Mouse (Mus musculus) kidney, embryonic 14.5 days (tissue): ENCODE data around the gene Cntfr. TPM values are rescaled to one million over a fixed set of nuclear protein-coding genes. Genes with fewer than 3 reads are reported as not detected.
"Not testable (repeated sequence)": the region's sequence is repeated elsewhere in the genome, so short reads cannot be mapped to it uniquely, and the experiment has no call there.

Experiments used
- ATAC-seq: fragments of 200-750 bp; cut with Nextera tagmentation; 2 replicates; pipeline ENCODE4 v1.8.0; 2017; ENCODE audit warnings: moderate number of reproducible peaks, mild to moderate bottlenecking, moderate TSS enrichment, moderate library complexity; ENCODE audit not compliant: low FRiP score, low TSS enrichment
- H3K27ac ChIP-seq: fragments of 300-500 bp; sonication (generic); 2 replicates; pipeline ENCODE4 v1.5.1; 2014; ENCODE audit warnings: low read depth, mild to moderate bottlenecking, low read length, moderate library complexity, mixed read lengths
- H3K27me3 ChIP-seq: fragments of 300-500 bp; sonication (generic); 2 replicates; pipeline ENCODE4 v1.6.1; 2014; ENCODE audit warnings: mild to moderate bottlenecking, low read length; ENCODE audit not compliant: control insufficient read depth, insufficient read depth
- H3K36me3 ChIP-seq: fragments of 300-500 bp; sonication (generic); 2 replicates; pipeline ENCODE4 v1.6.1; 2014; ENCODE audit warnings: low read length, mixed read lengths; ENCODE audit not compliant: control insufficient read depth, insufficient read depth
- H3K4me1 ChIP-seq: fragments of 300-500 bp; sonication (generic); 2 replicates; pipeline ENCODE4 v1.6.1; 2014; ENCODE audit warnings: low read length, mixed read lengths; ENCODE audit not compliant: control insufficient read depth, insufficient read depth
- H3K4me2 ChIP-seq: fragments of 300-500 bp; sonication (generic); replicated peaks from 2 replicates; pipeline ENCODE4 v1.6.1; 2014; ENCODE audit warnings: low read depth, mild to moderate bottlenecking, low read length
- H3K4me3 ChIP-seq: fragments of 300-500 bp; sonication (generic); 2 replicates; pipeline ENCODE4 v1.5.1; 2014; ENCODE audit warnings: mild to moderate bottlenecking, low read length
- H3K9ac ChIP-seq: fragments of 300-500 bp; sonication (generic); 2 replicates; pipeline ENCODE4 v1.6.1; 2014; ENCODE audit warnings: low read depth, mild to moderate bottlenecking, low read length, moderate library complexity
- H3K9me3 ChIP-seq: fragments of 300-500 bp; sonication (generic); 2 replicates; pipeline ENCODE4 v1.6.1; 2016; ENCODE audit warnings: low read length; ENCODE audit not compliant: control insufficient read depth
- WGBS: fragments of 180-500 bp; shearing (Covaris S2); extraction: QIAGEN DNeasy Blood & Tissue Kit; methylation state at CpG from one replicate; pipeline ENCODE4 v1.1.7; 2014; 5-methylcytosine and 5-hydroxymethylcytosine counted together
- polyA plus RNA-seq: library from polyadenylated mRNA; unstranded; fragments of >200 nt; fragmentation: Nextera tagmentation; extraction: Ambion mirVana; gene quantifications from 2 replicates; pipeline ENCODE4 v1.2.1, GENCODE M21; 2014

The Cntfr gene
- polyA plus RNA-seq, 1 experiment from 2014 or later, result 16.6 TPM

DNA sequence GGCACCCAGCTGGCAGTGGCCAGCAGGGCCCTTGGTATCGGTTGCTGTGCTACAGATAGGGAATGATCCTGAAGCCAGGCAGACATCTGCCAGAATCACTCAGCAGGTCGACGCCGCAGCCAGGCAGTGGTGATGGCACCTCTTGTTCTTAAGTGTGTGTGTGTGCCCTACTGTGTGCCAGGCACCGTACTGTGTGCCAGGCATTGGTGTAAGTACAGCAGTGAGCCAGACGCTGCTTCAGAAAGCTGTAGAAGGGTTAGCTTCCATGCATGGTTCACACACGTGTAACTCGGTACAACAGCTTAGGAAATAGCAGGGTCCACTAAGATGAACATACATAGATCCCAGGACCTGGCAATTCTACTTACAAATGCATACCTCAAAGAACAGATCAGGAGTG is 3.3 kb upstream of the Cntfr start:
- not testable (repeated sequence) for H3K4me3 ChIP-seq, H3K27me3 ChIP-seq, H3K9me3 ChIP-seq, ATAC-seq, H3K36me3 ChIP-seq, H3K9ac ChIP-seq, H3K4me1 ChIP-seq, H3K27ac ChIP-seq, H3K4me2 ChIP-seq
- WGBS, result 94% methylated on average over 2 of the region's 8 CpGs

DNA sequence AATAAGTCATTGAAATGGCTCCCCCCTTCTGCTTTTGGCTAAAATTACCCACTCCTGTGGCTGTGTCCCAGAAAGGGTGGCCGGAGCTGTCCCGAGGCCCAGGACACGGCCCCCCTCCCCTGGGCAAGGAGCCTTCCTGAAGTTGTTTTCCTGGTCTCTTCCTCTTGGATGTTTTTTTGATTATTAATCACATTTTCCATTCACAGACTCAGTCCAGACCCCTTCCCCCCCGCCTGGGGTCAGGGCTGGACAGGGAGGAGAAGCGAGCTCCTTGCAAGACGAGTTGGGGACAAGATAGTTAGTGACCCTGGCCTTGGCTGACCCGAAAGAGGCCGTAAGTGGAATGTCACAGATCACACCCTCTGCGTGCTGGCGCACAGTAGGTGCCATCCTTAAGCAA is 2.9 kb upstream of the Cntfr start, which contains the start of gene Il11ra1:
TSS of gene Il11ra1 (plus strand) at position 207 of the 400 bp plus-strand sequence.
- H3K9ac ChIP-seq, H3K27ac ChIP-seq, H3K4me3 ChIP-seq, H3K9me3 ChIP-seq, H3K4me2 ChIP-seq, H3K27me3 ChIP-seq, H3K4me1 ChIP-seq, ATAC-seq, H3K36me3 ChIP-seq: not testable (repeated sequence)
- 75% methylated on average over 9 of the region's 10 CpGs for WGBS

DNA sequence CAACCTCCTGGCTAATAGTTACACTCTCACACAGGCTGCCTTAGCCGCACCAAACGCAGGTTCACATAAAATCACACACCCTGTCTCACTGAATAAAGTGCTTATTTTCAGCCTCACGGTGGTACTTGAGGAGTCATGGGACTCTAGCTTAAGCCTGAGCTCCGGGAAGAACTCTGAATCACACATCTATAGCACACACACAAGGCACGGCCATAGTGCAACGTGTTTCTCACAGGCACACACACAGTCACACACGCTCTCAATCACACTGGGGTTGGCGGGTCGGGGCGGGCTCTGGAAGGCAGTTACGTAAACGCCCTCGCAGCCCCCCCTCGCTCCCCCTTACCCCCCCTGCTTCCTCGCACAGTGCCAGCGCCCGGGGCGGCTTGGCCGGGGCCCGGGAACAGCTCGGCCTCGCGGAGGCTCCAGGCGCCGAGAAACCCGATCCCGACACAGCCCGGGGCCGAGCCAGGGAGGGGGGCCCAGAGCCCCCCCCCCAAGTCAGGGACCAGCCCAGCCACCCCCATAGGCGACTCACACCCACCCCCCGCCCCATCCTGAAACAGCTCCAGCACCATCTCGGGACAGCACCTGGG is 1.6 kb upstream of the Cntfr start:
- not testable (repeated sequence) for H3K27me3 ChIP-seq, ATAC-seq, H3K4me2 ChIP-seq, H3K4me3 ChIP-seq, H3K9ac ChIP-seq, H3K9me3 ChIP-seq, H3K4me1 ChIP-seq, H3K36me3 ChIP-seq, H3K27ac ChIP-seq
- 6% methylated on average over 22 of the region's 32 CpGs for WGBS

DNA sequence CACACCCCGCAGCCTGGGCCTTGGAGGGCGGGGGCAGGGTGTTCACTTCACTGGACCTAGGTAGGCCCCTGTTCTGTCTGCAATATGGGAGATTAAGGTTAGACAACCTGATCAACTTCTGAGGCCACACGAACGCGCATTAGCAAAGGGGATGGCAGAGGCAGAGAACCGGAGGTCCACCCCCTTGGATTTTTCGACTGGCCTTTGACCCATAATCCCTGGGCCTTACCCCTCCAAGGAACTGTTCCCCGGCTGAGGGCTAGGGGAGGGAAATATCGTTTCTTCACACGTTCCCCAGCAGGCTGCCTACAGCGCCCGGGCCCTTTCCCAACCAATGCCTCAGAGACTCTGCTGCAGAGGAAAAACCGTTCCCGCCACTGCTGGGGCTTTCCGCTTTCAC is 437 bp downstream of the Cntfr start:
- not testable (repeated sequence) for H3K4me2 ChIP-seq, H3K36me3 ChIP-seq, H3K4me1 ChIP-seq, ATAC-seq, H3K27me3 ChIP-seq, H3K9me3 ChIP-seq, H3K9ac ChIP-seq, H3K27ac ChIP-seq, H3K4me3 ChIP-seq
- 12% methylated on average over 11 of the region's 15 CpGs for WGBS

DNA sequence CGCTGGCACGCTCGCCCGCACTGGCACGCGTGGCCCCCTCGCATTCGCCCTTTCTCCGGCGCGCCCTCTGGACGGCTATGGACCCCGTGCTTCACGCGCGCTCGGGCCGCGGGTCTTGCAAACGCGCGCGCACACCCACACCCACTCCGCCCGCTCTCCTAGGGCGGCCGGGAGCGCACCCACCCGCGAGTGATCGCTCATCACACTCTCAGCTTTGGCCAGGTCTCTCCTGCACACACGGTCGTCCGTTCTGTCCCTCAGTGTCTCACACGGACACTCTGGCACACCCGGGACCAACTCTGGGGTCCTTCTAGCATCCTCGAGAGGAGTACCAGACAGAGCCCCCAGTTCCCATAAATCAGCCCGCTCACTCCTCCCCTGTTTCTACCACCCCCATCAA is 1.1 kb downstream of the Cntfr start:
- H3K9me3 ChIP-seq, H3K27ac ChIP-seq, H3K4me1 ChIP-seq, H3K9ac ChIP-seq, H3K36me3 ChIP-seq, H3K27me3 ChIP-seq, ATAC-seq: not testable (repeated sequence)
- Histone ChIP-seq H3K4me2 (peak overlapping the region; percentile 27; the same call in 1 of the 2 replicates), H3K4me3 (0 out of 2 replicates have a peak overlapping the region, but pooled peaks have one; percentile 12)
- 2% methylated on average over 16 of the region's 38 CpGs for WGBS

DNA sequence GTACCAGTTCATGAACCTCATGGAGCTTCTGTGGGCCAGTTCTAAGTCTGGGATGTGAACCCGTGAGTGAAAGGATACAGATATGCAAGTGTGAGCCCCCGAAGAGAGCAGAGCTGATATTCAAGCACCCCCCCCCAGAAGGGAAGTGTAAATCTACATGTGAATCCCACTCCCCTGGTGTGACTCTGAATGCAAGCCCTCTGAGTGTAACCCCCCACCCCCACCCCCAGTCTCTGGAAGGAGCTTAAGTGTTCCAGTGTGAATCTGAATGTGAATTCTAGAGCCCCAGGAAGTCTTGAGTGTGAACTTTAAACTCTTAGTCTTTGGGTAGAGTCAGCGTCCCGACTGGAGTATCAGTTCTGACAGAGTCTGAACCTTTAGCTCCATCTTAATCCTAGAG is 3.4 kb downstream of the Cntfr start:
- H3K27ac ChIP-seq, H3K36me3 ChIP-seq, ATAC-seq, H3K4me3 ChIP-seq, H3K9ac ChIP-seq, H3K4me1 ChIP-seq, H3K27me3 ChIP-seq, H3K9me3 ChIP-seq: not testable (repeated sequence)
- peak overlapping the region; percentile 8; the same call in 1 of the 2 replicates for H3K4me2 ChIP-seq
- 18% methylated on average over 4 of the region's 4 CpGs for WGBS

DNA sequence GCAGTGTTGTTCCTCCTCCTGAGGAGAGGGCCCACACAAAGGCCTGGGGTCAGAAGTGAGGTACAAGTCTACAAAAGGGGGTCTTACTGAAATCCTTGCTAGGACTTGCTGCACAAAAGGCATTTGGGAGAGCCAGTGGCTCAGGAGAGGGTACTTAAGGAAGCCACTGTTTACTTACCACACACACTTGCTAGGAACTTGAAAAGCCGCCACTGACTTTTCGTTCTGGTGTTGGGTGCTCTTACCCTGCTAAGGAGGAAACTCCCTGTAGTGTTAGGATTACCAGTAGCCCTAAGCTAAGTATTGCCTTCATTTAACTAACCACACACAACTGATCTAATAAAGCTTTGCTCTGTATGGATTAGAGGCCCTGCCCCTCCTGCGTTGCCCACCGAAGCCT is 6.9 kb downstream of the Cntfr start:
- H3K27ac ChIP-seq, H3K4me3 ChIP-seq, H3K4me2 ChIP-seq, ATAC-seq, H3K9me3 ChIP-seq, H3K4me1 ChIP-seq, H3K27me3 ChIP-seq, H3K36me3 ChIP-seq, H3K9ac ChIP-seq: not testable (repeated sequence)
- no CpG with 5 or more reads among the region's 4 CpGs for WGBS

DNA sequence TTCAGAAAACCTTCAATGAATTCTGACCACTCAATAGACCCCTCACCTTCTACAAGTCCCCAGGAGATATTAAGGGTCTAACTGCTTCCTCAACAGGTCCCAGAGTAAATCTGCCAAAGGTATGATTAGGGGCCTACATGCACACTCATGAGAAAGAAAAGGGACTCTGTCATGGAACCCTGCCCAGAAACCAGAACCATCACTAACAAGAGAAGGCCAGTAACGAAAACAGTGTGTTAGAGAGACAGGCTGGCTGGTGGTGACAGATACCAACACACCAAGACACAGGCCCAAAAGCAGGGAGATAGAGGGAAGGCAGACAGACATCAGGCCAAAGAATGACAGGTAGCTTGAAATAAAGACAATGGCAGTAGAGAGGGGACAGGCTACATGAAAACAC is 8.3 kb downstream of the Cntfr start:
- H3K4me2 ChIP-seq, H3K4me1 ChIP-seq, H3K9me3 ChIP-seq, H3K27me3 ChIP-seq, ATAC-seq, H3K9ac ChIP-seq, H3K4me3 ChIP-seq, H3K36me3 ChIP-seq, H3K27ac ChIP-seq: not testable (repeated sequence)
- 61% methylated on average over 1 of the region's 1 CpGs for WGBS

DNA sequence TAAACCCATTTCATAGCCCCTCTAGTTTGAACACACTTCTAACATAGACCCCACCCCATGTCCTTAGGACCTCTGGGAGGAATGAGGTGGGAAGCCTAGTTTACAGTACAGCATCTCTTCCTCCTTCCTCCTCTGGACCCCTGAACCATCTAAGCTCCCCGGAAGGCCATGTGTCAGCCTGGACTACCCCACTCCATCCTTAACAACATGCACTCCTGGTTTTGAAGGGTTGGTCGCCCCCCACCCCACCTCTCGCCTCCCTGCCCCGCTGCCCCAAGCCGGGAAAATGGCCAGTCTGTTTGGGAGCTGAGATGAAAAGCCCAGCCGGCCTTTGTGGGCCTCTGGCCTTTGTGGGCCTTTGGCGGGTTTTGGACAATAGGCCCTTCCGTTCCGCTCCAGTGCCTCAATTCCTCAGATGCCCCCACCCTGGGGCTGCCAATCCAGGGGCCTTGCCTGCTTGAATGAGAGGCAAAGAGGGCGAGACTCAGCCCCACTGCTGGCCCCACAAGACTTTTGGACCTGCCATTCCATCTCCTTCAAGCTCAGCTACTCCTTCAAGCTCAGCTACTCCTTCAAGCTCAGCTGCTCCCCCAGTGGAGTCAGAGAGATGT is 10.9 kb downstream of the Cntfr start:
- WGBS, result 35% methylated on average over 9 of the region's 10 CpGs
- H3K9me3 ChIP-seq, H3K36me3 ChIP-seq, H3K27ac ChIP-seq, H3K4me2 ChIP-seq, ATAC-seq, H3K27me3 ChIP-seq, H3K4me3 ChIP-seq, H3K9ac ChIP-seq: not testable (repeated sequence)
- peaks cover 11% of the 10 kb centered on the region for H3K4me1 ChIP-seq
